Mouse (Mus musculus) limb, embryonic 13.5 days (tissue): ENCODE results near the gene Tex30. TPM values are rescaled to one million over a fixed set of nuclear protein-coding genes. Genes with fewer than 3 reads are reported as not detected.

Source experiments
- polyA plus RNA-seq: library from polyadenylated mRNA; unstranded; fragments of >200 nt; fragmentation: Nextera tagmentation; extraction: Ambion mirVana; gene quantifications from 2 replicates; pipeline ENCODE4 v1.2.1, GENCODE M21; 2015

Gene Tex30
- polyA plus RNA-seq, 1 experiment from 2014 or later, result 76.5 TPM

Other genes starting within 250 kb of the Tex30 start
- gene Tpp2, start 168.8 kb downstream of the Tex30 start, polyA plus RNA-seq, result 67.3 and 70.0 TPM in 2 replicates
- 0.40 and 0.80 TPM in 2 replicates for gene Mettl21c, start 82.4 kb downstream of the Tex30 start, polyA plus RNA-seq
- gene Gm8251, start 40.5 kb downstream of the Tex30 start, polyA plus RNA-seq, result 0.10 and 0.13 TPM in 2 replicates
- gene Kdelc1, start 16.4 kb upstream of the Tex30 start, polyA plus RNA-seq, result 81.0 and 82.0 TPM in 2 replicates
- 20.8 and 22.8 TPM in 2 replicates for gene Bivm, start 16.5 kb upstream of the Tex30 start, polyA plus RNA-seq
- gene Ercc5, start 45.3 kb upstream of the Tex30 start, polyA plus RNA-seq, result 26.9 and 28.3 TPM in 2 replicates
- not detected in 2 replicates for gene Mettl21e, start 116.5 kb upstream of the Tex30 start, polyA plus RNA-seq